Mouse (Mus musculus): Measurements from ENCODE around the gene F2rl3.

Gene F2rl3

DNA sequence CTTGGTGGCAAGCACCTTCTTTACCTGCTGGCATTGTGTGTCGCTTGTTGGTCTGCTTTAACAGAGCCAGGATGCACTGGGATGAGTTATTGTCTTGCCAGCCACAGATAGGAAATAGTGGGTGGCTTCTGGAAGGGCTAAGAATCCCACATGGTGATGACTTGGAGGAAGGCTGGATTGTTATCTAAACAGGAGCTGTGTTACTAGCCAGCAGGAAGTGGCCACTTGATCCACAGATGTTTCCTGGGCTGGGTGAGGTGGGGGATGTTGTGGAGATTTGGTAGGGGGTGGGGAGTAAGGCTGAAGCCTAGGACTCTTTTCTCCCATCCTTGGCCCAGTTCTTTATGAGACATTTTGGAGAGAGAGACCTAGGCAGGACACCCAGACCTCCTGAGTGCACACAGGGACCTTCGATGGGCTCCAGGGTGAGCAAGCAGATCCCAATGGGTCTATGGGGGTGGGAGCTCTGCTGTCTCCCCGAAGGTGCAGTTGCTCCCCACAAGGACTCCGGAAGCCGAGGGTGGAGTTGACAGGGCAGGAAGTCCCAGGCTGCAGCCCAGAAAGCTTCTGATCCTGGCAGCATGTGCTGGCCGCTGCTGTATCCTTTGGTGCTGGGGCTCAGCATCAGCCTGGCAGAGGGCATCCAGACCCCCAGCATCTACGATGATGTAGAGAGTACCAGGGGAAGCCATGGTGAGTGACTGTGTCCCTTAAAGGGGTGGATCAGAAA, at the start of gene F2rl3:
F2rl3 (plus strand) TSS at position 559 of the 730 bp plus-strand sequence.
- DNase-seq (ENCODE audit: low read depth, low spot score): no peak

DNA sequence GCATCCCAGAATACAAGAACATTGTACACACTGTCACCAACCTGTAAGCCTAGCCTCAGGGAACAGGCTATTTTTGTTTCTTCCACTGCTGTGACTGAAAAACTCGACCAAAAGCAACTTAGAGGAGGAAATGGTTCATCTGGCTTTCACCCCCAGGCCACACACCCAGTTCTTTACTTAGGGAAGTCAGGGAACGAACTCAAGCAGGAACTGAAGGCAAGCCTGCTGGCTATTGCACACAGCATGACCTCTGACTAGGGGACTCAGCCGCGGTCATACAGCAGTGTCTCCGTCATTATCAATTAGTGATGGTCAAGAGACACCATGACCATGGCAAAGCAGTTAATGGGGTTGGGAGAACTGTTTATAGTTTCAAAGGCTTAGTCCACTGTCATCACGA, 49.1 kb upstream of the F2rl3 start:
- no peak for DNase-seq (ENCODE audit: low read depth, low spot score)

DNA sequence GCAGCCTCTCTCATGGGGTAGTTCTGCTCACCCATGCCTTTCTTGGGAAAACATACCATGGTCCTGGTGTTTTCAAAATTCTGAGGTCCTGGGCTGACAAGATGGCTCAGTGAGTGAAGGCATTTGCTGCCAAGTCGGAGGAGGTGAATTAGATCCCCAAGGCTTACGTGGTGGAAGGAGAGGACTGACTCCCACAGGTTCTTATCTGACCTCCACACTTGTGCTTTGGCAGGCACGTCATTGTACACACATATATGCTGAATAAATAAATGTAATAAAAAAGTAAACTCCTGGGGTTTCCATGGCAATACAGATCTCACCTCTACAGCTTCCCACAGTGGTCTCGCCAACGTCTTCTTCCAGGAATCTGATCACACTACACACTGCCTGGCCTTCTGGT, 45.1 kb upstream of the F2rl3 start:
- DNase-seq (ENCODE audit: low read depth, low spot score): no peak

DNA sequence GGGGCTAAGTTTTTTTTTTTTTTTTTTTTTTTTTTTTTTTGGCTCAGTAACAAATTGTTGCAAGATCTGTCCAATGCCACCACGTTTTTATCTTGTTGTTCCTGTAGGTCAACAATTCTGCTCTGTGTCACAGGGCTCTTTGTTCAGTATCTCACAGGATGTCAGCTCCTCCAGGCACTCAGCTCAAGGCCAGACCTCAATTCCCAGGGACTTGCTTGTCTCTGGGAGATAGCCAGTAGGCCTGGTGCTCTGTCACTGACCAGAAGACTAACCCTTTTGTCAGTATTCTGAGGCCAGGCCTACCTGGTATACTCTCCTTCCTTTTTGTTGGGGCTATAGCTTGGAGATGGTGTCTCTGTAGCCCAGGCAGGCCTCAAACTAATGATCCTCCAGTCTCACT, 41.1 kb upstream of the F2rl3 start:
- no peak for DNase-seq (ENCODE audit: low read depth, low spot score)

DNA sequence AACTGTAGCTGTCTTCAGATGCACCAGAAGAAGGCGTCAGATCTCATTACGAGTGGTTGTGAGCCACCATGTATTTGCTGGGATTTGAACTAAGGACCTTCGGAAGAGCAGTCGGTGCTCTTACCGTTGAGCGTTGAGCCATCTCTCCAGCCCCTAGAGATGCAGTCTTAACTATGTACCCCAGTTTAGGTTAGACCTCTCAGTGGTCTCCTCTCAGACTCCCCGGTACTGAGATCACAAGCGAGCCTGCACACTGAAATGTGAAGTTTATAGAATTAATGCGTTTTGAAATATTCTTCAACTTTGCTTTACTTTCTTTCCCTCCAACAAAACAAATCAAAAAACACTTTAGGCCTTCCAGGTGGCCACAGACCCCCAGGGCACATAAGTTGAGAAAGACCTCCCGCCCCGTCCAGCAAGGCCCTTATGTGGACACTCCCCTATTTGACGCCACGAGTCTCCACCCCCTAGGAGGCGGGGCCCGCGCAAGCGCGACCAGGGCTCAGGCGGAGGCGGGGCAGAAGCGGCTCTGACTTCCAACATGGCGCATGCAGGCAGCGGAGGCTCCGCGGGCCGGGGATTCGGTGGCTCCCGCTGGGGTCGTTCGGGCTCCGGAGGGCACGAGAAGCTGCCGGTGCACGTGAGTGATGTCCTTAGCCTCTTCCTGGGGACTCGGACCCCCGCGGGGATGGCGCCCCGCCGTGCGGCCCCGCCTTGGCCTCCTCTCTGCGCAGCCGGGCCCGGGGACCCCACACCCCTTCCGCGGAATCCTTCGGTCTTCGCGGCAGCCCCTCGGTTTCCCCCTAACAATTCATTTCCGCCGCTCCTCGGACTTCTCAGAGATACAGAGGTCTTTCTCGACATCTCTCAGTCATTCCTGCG, 38.7 kb upstream of the F2rl3 start, which contains the start of gene Sin3b:
Sin3b (plus strand) TSS at position 517 of the 882 bp plus-strand sequence.
- peak; percentile 64 for DNase-seq (ENCODE audit: low read depth, low spot score)

DNA sequence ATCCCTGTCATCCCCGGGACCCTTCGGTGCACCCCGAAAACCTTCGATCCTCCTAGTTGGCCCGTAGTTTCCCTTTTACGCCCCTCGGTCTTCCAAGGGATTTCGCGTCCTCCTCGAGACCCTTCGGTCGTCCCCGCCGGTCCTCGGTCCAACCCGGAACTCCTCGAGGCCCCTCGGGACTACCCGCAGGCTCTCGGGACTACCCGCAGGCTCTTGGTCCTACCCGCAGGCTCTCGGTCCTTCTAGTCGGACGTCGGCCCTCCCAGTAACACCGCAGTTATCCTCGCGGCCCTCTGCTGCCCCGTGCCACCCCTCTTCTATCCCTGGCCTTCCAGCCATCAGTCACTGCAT, 38.1 kb upstream of the F2rl3 start:
- DNase-seq (ENCODE audit: low read depth, low spot score): no peak

DNA sequence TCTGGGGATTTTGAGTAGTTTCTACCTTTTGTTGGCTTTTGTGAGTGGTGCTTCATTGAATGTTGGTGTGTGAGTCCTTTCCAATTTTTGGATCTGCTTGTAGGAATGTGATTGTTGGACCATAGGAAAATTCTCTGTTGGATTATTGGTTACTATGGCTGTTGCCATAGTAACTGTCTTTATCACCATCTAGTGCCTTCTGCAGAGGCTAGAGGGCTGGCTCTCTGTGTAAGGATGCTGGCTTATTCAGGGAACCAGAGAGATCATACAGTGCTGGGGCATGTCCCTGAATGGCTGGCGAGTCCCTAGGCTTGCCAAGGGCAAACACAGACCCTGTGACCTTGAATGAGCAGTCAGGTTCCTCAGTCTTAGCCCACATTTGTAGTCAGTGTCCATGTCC, 33.0 kb upstream of the F2rl3 start:
- no peak for DNase-seq (ENCODE audit: low read depth, low spot score)

DNA sequence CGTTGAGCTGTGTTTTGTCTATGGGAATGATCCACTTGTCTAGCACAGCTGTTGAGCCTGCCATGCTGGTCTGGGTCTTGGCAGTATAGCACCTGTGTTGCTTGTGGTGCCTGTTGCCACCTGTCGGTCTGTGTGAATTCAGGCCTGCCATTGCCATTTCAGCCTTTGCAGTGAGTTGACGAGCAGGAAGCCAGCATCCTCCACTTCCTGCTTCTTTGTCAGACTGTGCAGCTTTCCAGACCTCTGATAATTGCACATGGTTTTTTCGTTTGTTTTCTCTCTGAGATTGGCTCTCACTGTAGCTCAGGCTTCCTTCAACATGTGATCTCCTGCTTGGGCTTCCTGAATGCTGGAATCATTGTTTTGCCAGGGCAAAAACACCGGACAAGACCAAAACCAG, 26.7 kb upstream of the F2rl3 start:
- no peak for DNase-seq (ENCODE audit: low read depth, low spot score)

DNA sequence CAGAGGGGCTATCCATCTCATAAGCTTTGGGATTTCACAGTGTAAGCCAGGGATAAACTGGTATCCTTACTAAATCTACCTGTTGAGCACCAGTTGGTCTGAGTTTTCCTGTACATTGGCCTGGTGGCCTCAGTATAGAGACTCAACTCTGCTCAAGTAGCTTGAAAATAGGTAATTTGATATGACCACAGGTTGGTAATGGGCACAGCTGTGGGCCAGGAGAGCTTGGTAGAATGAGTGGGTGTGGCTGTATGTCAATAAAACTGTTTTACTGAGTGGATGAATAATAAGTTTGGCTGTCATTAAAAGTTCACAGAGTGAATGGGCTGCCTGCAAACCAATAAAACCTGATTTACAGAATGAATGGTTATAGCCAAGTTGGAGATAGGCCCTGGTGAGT, 24.8 kb upstream of the F2rl3 start:
- DNase-seq (ENCODE audit: low read depth, low spot score): no peak

DNA sequence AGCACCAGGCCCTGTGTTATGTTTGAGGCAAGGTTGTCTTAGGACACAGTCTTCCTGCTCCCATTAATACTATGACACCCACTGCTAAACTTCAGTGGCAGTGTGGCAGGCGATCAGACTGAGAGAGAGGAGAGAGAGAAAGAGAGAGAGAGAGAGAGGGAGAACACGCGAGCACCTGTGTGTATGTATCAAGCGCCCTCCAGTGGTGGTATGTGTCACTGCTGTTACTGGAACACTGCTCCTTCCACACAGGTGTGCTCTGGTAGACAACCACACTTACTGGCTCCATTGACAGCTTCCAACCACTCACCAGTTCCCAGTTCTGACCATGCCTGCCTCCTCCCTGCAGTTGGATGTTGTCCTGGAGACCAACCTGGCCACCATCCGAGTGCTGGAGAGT, 15.6 kb upstream of the F2rl3 start:
- DNase-seq (ENCODE audit: low read depth, low spot score): no peak

DNA sequence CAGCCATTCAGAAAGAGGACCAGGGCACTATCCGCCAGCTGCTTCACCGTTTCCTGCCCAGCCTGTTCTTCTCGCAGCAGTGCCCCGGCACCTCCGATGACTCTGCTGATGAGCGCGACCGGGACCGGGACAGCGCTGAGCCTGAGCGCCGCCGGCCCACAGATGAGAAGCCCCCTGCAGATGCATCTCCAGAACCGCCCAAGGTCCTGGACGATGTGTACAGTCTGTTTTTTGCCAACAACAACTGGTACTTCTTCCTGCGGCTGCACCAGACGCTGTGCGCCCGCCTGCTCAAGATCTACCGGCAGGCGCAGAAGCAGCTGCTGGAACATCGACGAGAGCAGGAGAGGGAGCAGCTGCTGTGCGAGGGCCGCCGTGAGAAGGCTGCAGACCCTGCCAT, 11.8 kb upstream of the F2rl3 start:
- DNase-seq (ENCODE audit: low read depth, low spot score): no peak

DNA sequence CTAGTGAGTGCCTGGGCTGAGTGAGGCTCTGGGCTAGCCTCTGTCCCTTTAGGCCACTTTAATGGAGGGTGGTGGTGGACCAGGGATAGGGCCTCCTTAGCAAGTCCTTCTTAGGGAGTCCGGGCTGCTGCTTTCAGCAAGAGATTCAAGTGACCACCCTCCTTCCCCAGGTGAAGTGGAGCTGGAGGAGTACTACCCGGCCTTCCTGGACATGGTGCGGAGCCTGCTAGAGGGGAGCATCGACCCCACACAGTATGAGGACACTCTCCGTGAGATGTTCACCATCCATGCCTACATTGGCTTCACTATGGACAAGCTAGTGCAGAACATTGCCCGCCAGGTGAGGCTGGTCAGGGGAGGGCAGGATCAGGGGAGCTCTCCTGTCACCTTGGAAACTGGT, 11.4 kb upstream of the F2rl3 start:
- DNase-seq (ENCODE audit: low read depth, low spot score): no peak

DNA sequence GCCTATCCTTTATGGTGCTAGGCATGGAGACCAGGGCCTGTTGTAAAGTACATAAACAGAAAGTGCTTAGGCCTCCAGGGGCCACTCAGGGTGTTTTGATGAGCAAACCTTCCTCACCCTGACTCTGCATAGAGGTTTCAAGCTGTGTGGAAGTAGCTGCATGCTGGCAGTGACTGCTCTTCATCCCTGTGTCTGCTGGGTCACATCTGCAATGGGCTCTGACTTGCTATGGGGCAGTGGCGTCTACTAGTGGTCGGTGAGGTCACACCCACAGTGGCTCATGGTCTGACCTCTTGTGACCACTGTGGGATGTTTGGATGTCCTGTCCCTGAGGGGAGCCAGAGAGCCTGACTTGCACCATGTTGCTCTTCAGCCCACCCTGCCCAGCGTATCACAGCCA, 10.6 kb upstream of the F2rl3 start:
- DNase-seq (ENCODE audit: low read depth, low spot score): no peak

DNA sequence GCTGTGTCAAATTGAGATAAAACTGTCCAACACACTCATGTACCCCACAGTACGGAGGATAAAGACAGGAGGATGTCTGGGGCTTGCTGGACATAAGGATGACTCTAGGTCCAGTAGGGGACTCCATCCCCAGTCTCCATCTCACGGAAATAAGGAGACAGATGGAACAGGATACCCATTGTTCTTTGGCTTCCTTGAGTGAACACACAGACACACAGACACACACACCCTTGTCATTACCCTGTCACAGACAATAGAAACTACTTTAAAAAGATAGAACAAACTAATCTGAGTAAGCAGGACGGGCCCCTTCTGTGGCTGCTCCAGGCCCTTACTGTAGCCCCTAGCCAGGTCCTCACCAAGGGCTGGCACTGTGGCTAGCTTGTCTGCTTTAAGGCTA, 9.4 kb upstream of the F2rl3 start:
- DNase-seq (ENCODE audit: low read depth, low spot score): no peak

DNA sequence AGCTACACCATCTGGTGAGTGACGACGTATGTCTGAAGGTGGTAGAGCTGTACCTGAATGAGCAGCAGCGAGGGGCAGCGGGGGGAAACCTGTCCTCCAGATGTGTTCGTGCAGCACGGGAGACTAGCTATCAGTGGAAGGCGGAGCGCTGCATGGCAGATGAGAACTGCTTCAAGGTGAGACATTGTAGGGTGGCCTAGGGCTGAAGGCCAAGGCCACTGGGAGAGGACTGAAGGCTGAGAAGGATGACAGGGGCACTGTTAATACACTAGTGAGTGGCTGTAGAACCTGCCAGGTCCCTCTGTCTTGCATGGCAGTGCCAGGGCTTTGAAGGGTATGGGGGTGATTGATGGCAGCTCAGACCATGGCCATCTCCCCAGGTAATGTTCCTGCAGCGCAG, 8.5 kb upstream of the F2rl3 start:
- no peak for DNase-seq (ENCODE audit: low read depth, low spot score)

DNA sequence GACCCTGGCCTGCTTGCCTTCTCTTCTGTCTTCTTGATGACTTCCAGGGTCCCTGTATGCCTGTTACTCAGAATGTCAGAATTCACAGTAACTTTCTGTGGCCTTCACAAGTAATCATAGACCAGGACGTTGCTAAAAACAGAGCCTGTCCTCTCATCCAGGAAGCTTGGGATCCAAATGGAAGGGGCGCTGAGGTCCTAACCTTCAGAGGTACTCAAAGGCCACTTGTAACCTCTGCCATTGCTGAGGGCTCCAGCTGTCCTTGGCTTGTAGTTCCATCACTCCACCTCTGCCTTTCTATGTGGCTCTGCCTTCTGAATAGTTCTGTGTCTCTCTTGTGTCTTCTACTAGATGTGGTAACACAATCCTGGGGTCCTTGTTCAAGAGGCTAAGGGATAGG, 7.9 kb upstream of the F2rl3 start:
- DNase-seq (ENCODE audit: low read depth, low spot score): no peak

DNA sequence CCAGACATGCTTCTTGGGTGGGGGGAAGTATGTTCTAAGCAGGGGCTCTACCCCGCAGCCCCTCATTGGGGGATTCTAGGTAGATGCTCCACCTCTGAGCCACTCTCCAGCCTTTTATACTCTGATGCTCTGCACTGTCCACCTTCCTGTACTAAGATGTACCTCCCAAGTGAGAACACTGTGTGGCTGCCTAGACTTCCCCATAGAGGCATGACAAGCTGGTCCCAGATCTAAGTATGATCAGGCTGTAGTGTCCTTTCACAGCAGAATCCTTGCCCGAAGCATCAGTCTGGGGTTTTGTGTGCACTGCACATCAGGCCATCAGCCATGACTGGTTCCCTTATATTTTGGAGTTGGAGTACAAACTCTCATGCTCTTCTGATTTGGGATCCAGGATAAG, 5.6 kb upstream of the F2rl3 start:
- DNase-seq (ENCODE audit: low read depth, low spot score): no peak

DNA sequence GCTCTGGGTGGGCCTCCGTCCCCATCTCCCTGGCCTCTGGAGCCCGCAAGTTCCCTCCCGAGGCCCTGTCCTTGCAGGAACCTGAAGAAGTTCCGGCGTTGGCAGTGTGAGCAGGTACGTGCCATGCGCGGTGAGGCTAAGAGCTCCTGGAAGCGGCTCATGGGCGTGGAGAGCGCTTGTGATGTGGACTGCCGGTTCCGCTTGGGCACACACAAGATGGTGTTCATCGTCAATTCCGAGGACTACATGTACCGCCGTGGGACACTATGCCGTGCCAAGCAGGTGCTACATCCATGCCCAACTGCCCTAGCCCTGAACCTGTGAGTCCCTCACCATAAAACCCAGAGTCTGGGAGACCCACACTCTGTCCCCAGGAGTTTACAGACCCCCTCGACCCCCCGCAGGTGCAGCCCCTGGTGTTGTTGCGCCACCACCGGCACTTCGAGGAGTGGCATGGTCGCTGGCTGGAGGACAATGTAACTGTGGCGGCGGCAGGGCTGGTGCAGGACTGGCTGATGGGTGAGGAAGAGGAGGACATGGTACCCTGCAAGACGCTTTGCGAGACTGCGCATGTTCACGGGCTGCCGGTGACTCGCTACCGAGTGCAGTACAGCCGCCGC, 4.8 kb upstream of the F2rl3 start:
- no peak for DNase-seq (ENCODE audit: low read depth, low spot score)

DNA sequence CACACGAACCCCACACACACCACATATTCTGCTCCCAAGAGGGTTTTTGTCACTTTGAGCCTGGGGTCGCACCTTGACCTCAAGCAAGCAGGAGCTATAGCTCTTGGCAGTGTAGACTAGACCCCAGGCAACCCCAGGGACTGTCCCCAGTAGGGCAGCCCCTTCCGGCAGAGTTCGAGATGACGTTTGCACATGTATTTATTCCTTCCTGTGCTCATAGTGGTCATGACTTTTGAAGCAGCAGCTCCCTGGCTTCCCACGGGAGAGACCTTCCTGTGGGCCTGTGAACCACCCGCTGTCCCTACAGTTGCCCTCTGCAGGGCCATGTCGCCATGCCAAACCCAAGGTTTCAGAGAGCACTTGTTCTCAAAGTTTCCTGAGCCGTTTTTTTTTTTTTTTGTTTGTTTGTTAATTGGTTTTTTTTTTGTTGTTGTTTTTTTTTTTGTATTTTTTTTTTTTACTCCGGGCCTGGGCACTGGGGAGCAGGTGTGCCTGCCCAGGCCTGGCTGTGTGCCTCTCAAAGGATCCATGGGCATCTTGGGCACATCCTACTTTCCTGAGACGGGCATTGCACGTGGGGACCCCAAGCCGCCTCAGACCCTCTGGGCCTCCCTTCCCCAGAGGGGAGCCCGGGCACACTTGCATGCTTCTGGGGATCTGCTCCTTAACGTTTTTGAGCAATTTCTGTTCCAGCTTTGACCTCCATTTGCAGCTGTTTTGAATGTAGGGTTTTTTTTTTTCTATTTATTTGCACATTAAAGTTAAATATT, 4.1 kb upstream of the F2rl3 start:
- no peak for DNase-seq (ENCODE audit: low read depth, low spot score)

DNA sequence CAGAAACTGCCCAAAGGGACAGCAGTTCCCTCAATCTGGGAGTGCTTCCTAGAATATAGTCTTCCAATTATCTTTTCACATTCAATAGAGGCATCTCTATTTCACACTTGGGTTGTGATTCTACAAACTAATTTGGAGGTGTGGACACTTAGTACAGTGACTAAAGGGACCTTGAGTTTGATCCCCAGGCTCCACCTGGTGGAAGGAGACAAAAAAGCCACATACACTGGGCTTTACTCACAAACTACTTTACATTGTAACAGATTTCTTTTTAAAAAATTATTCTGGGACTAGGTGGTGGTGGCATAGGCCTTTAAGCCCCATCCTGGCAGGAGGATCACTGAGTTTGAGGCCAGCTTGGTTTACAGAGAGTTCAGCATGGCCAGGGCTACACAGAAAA, 3.4 kb upstream of the F2rl3 start:
- DNase-seq (ENCODE audit: low read depth, low spot score): no peak

DNA sequence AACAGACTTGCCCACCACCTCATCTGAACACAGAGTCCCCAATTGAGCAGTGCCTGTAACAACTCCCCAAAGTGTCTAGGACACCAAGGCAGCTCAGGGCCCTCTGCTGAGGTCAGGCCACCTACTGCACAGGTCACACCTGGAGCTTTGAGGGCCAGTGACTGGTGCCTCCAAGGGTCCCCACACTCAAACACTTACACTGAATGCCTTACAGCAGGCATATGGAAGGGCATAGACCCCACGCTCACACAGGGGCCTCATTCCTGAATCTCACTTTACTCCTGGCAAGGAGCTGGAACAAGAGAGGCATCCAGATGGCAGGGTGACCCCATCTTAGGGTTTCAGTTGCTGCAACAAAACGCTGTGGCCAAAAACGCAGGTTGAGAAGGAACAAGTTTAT, 1.5 kb upstream of the F2rl3 start:
- DNase-seq (ENCODE audit: low read depth, low spot score): no peak

DNA sequence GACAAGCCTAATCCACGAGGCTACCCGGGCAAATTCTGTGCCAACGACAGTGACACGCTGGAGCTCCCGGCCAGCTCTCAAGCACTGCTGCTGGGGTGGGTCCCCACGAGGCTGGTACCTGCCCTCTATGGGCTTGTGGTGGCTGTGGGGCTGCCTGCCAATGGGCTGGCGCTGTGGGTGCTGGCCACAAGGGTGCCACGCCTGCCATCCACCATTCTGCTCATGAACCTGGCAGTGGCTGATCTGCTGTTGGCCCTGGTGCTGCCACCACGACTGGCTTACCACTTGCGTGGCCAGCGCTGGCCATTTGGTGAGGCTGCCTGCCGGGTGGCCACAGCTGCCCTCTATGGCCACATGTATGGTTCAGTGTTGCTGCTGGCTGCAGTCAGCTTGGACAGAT, 626 bp downstream of the F2rl3 start:
- no peak for DNase-seq (ENCODE audit: low read depth, low spot score)

Measured in telencephalon, adult 2 months (tissue).